Mouse (Mus musculus): Measurements from ENCODE around the gene Sirpb1b.
"Not testable (repeated sequence)": the region's sequence is repeated elsewhere in the genome, so short reads cannot be mapped to it uniquely, and the experiment has no call there.

The Sirpb1b gene

GRCm38 (mm10) chr3:15574887-15575286 is at the start of gene Sirpb1b:
Gene Sirpb1b (minus strand): TSS chr3:15575065.
- not testable (repeated sequence) for DNase-seq

GRCm38 (mm10) chr3:15590377-15591117 is 15.7 kb upstream of the Sirpb1b start:
- not testable (repeated sequence) for DNase-seq

- DNase-seq: not testable (repeated sequence)
Measured at GRCm38 (mm10) chr3:15586665-15587064, 11.8 kb upstream of the Sirpb1b start.

GRCm38 (mm10) chr3:15583452-15583851 is 8.6 kb upstream of the Sirpb1b start:
- DNase-seq: no peak

- not testable (repeated sequence) for DNase-seq
Measured at GRCm38 (mm10) chr3:15582948-15583347, 8.1 kb upstream of the Sirpb1b start.

- not testable (repeated sequence) for DNase-seq
Measured at GRCm38 (mm10) chr3:15576466-15576865, 1.6 kb upstream of the Sirpb1b start.

- no peak for DNase-seq
Measured at GRCm38 (mm10) chr3:15528589-15528988, 46.3 kb downstream of the Sirpb1b start.

- not testable (repeated sequence) for DNase-seq
Measured at GRCm38 (mm10) chr3:15513608-15514007, 61.3 kb downstream of the Sirpb1b start.

GRCm38 (mm10) chr3:15507792-15508321 is 67.0 kb downstream of the Sirpb1b start:
- DNase-seq: not testable (repeated sequence)

- DNase-seq: not testable (repeated sequence)
Measured at GRCm38 (mm10) chr3:15474831-15475230, 100.0 kb downstream of the Sirpb1b start.

GRCm38 (mm10) chr3:15470158-15470557 is 104.7 kb downstream of the Sirpb1b start:
- DNase-seq: not testable (repeated sequence)
